In the genomic region with DNA sequence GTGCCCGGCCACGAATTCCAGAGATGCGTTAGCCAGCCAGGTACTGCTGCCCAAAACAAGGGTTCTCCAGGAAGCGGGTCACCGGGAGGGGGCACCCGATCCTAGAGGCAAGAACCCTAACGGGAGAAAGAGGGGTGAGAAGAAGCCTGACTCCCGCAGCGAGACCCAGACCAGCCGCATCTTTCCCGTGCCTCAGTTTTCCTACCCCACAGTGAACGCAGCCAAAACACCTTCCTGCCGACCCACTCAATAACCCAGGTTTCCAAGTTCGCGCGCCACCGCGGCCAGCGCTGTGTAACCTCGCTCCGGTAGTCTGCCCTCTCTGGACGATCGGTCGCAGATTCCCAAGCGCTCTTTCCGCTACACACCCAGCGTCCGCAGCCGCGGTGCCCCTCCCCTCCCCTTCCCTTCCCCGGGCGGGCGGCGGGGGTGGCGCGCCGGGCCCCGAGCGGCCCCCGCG, we compare ENCODE assay signal across 8 mouse cellular contexts. TPM values are rescaled to one million over a fixed set of nuclear protein-coding genes. Genes with fewer than 3 reads are reported as not detected.
DNase-seq lines count a peak whose midpoint lies in the region; ATAC-seq lines count a peak whose summit lies in the region.

No protein-coding gene starts in this region.

- no peak overlapping the region for H3K27ac ChIP-seq in forebrain, embryonic 15.5 days (replicated peaks)

- peaks cover 18% of the 10 kb centered on the region; the same call in 1 of the 2 replicates for H3K27me3 ChIP-seq in forebrain, embryonic 15.5 days

- peak overlapping the region; percentile 79 for H3K4me3 ChIP-seq in forebrain, embryonic 15.5 days

- H3K4me1 ChIP-seq in forebrain, embryonic 15.5 days: peaks cover 34% of the 10 kb centered on the region

- H3K36me3 ChIP-seq in forebrain, embryonic 15.5 days: no peaks in the 10 kb centered on the region

- under 1% methylated on average over 36 of the region's 41 CpGs for WGBS in forebrain, embryonic 15.5 days

- peak overlapping the region; percentile 77 for H3K9ac ChIP-seq in forebrain, embryonic 15.5 days (replicated peaks)

- H3K4me2 ChIP-seq in forebrain, embryonic 15.5 days (replicated peaks): peak overlapping the region; percentile 86

- DNase-seq in Muller cell, postnatal 12 days (ENCODE audit: inconsistent ontology term): peak; percentile 87
- DNase-seq in heart, postnatal 4 days: peak; percentile 69
- DNase-seq in layer of hippocampus, postnatal 10 days (ENCODE audit: low spot score in 2 of 2): peak; percentile 67 to 81
- DNase-seq in lung, postnatal 14 days: peak; percentile 42
- DNase-seq in right cerebral cortex, postnatal 36 days (ENCODE audit: low spot score in 2 of 2): peak; percentile 68 to 72

- no peaks in the 10 kb centered on the region for H3K9me3 ChIP-seq in forebrain, embryonic 15.5 days

- ATAC-seq in cerebellum, adult (ENCODE audit: insufficient number of reproducible peaks, low FRiP score, low TSS enrichment): peak; percentile 46; the same call in 1 of the 2 replicates
- ATAC-seq in forebrain, embryonic 15.5 days (replicated peaks): peak; percentile 46
- ATAC-seq in granulocyte monocyte progenitor cell, adult 5-6 weeks (replicated peaks; ENCODE audit: poor library complexity, severe bottlenecking): no peak

RNA-seq across cellular contexts. Expression of a gene that starts 0.4 kb away (rescaled TPM):
- polyA plus RNA-seq in forebrain, embryonic 15.5 days (2015; fragmentation: Nextera tagmentation; extraction: Ambion mirVana): 317 and 333 TPM in 2 replicates
- total RNA-seq in heart, postnatal 4 days (2021): 10 to 100 TPM; 57.1 to 58.3 TPM
- total RNA-seq in layer of hippocampus, postnatal 10 days (2021): 100 to 1,000 TPM; 220 to 257 TPM
- total RNA-seq in granulocyte monocyte progenitor cell, adult 5-6 weeks (2014; fragmentation: Nextera tagmentation): 21.3 and 24.6 TPM in 2 replicates
- 3.7 and 14.7 TPM in 2 replicates for total RNA-seq in granulocyte monocyte progenitor cell, adult 5-6 weeks (2017)
